Comparison of ENCODE assay signal across 8 mouse cellular contexts in genomic region chr19:6968491-6969271, GRCm38 (mm10). TPM values are rescaled to one million over a fixed set of nuclear protein-coding genes. Genes with fewer than 3 reads are reported as not detected.
DNase-seq lines count a peak whose midpoint lies in the region; ATAC-seq and TF ChIP-seq lines count a peak whose summit lies in the region.

No protein-coding gene starts in this region.

- H3K27me3 ChIP-seq in thymus, adult 2 months (ENCODE audit: control insufficient read depth, insufficient read depth, low read length): no peaks in the 10 kb centered on the region
- H3K27me3 ChIP-seq in forebrain, embryonic 11.5 days (ENCODE audit: control insufficient read depth, insufficient read depth, low read length): peaks cover 2% of the 10 kb centered on the region; the same call in 1 of the 2 replicates

- H3K4me1 ChIP-seq in thymus, adult 2 months (replicated peaks; ENCODE audit: control insufficient read depth, insufficient read depth, low read length): peaks cover 27% of the 10 kb centered on the region
- peaks cover 8% of the 10 kb centered on the region for H3K4me1 ChIP-seq in forebrain, embryonic 11.5 days (replicated peaks; ENCODE audit: control insufficient read depth, insufficient read depth, low read length)

- 0 out of 2 replicates have a peak overlapping the region, but pooled peaks have one; percentile 3 for H3K4me3 ChIP-seq in thymus, adult 2 months (ENCODE audit: control insufficient read depth, insufficient read depth, low read length)
- H3K4me3 ChIP-seq in forebrain, embryonic 11.5 days (ENCODE audit: low read depth, low read length): peak overlapping the region; percentile 45
- H3K4me3 ChIP-seq in macrophage (ENCODE audit: inconsistent target): peak overlapping the region; percentile 57

- ATAC-seq in forebrain, embryonic 11.5 days (replicated peaks; ENCODE audit: low FRiP score): no peak

- no peak overlapping the region for H3K9ac ChIP-seq in forebrain, embryonic 11.5 days (ENCODE audit: low read length)

- no peak for TF ChIP-seq CTCF in thymus, adult 2 months (IDR thresholded peaks at IDR 0.05; ENCODE audit: borderline replicate concordance, control insufficient read depth, extremely low read depth, insufficient read depth, low read length, poor library complexity)

- TF ChIP-seq POLR2A in thymus, adult 2 months (IDR thresholded peaks at IDR 0.05; ENCODE audit: control insufficient read depth, extremely low read depth, insufficient read depth, low read length, poor library complexity): no peak

- WGBS in thymus, adult 2 months: 26% methylated on average over 15 of the region's 15 CpGs
- 14% methylated on average over 15 of the region's 15 CpGs for WGBS in forebrain, embryonic 11.5 days
- WGBS in macrophage (ENCODE audit: missing documents): 6% methylated on average over 15 of the region's 15 CpGs

- DNase-seq in thymus, adult 2 months: peak; percentile 39
- DNase-seq in thymus, postnatal 10 days (ENCODE audit: low spot score in 2 of 2): no peak
- no peak for DNase-seq in forebrain, embryonic 11.5 days (ENCODE audit: low spot score)
- DNase-seq in kidney, postnatal 14 days: peak; percentile 66
- no peak for DNase-seq in right cerebral cortex, postnatal 10 days (ENCODE audit: low spot score in 2 of 2)
- no peak for DNase-seq in spleen, adult 18-20 months
- no peak for DNase-seq in right cerebral cortex, postnatal 25 days

- H3K36me3 ChIP-seq in thymus, adult 2 months (ENCODE audit: control insufficient read depth, insufficient read depth, low read length): no peaks in the 10 kb centered on the region
- H3K36me3 ChIP-seq in forebrain, embryonic 11.5 days (ENCODE audit: control insufficient read depth, insufficient read depth, low read length): no peaks in the 10 kb centered on the region
- H3K36me3 ChIP-seq in macrophage (ENCODE audit: inconsistent target): peaks cover 31% of the 10 kb centered on the region

- H3K9me3 ChIP-seq in forebrain, embryonic 11.5 days (ENCODE audit: control insufficient read depth, low read length): no peaks in the 10 kb centered on the region

- H3K4me2 ChIP-seq in forebrain, embryonic 11.5 days (ENCODE audit: low read depth, low read length, severe bottlenecking): peak overlapping the region; percentile 51

- H3K27ac ChIP-seq in thymus, adult 2 months (ENCODE audit: control insufficient read depth, insufficient read depth, low read length): no peak overlapping the region
- no peak overlapping the region for H3K27ac ChIP-seq in forebrain, embryonic 11.5 days (ENCODE audit: low read depth, low read length)
- H3K27ac ChIP-seq in macrophage: peak overlapping the region; percentile 3; the same call in 1 of the 2 replicates

- peaks cover 20% of the 10 kb centered on the region; the same call in 1 of the 2 replicates for H3K79me2 ChIP-seq in macrophage (ENCODE audit: inconsistent target)

RNA-seq across cellular contexts. Expression of gene Ppp1r14b, which starts 6.1 kb away (rescaled TPM):
- polyA plus RNA-seq in thymus, adult 2 months (2012; rRNA removed): 337 and 340 TPM in 2 replicates
- polyA plus RNA-seq in forebrain, embryonic 11.5 days (2014; fragmentation: Nextera tagmentation; extraction: Ambion mirVana): 305 and 329 TPM in 2 replicates
- total RNA-seq in macrophage (2018; cell fraction: chromatin; rRNA removed): 10 to 100 TPM in 22 of 26 experiments, 1 to 10 TPM in 4; 5.2 to 52.6 (median 18.4) TPM
- total RNA-seq in macrophage (2018; cell fraction: cytosol; rRNA removed): 100 to 1,000 TPM in 19 of 26 experiments, 10 to 100 TPM in 7; 70.2 to 154 (median 105) TPM
- 10 to 100 TPM; 22.5 to 80.6 (median 39.4) TPM for total RNA-seq in macrophage (2018; cell fraction: nucleus; rRNA removed)
- 51.9 to 204 TPM (median 81.4 TPM) in 3 replicates for polyA plus RNA-seq in macrophage (2018)

RNA-seq across cellular contexts. Expression of gene Plcb3, which starts 7.6 kb away (rescaled TPM):
- polyA plus RNA-seq in thymus, adult 2 months (2012; rRNA removed): 27.2 and 35.5 TPM in 2 replicates
- 21.2 and 24.1 TPM in 2 replicates for polyA plus RNA-seq in forebrain, embryonic 11.5 days (2014; fragmentation: Nextera tagmentation; extraction: Ambion mirVana)
- 100 to 1,000 TPM in 11 of 26 experiments, 10 to 100 TPM in 15; 62.5 to 333 (median 91.9) TPM for total RNA-seq in macrophage (2018; cell fraction: chromatin; rRNA removed)
- total RNA-seq in macrophage (2018; cell fraction: cytosol; rRNA removed): 10 to 100 TPM in 24 of 26 experiments, 1 to 10 TPM in 2; 7.6 to 22.0 (median 14.4) TPM
- 100 to 1,000 TPM in 2 of 26 experiments, 10 to 100 TPM in 24; 23.3 to 148 (median 41.0) TPM for total RNA-seq in macrophage (2018; cell fraction: nucleus; rRNA removed)
- polyA plus RNA-seq in macrophage (2018): 15.2 to 25.2 TPM (median 24.8 TPM) in 3 replicates

RNA-seq across cellular contexts. Expression of gene Fkbp2, which starts 11.6 kb away (rescaled TPM):
- 33.2 and 39.4 TPM in 2 replicates for polyA plus RNA-seq in thymus, adult 2 months (2012; rRNA removed)
- 65.4 and 80.7 TPM in 2 replicates for polyA plus RNA-seq in forebrain, embryonic 11.5 days (2014; fragmentation: Nextera tagmentation; extraction: Ambion mirVana)
- 10 to 100 TPM; 13.2 to 62.3 (median 33.3) TPM for total RNA-seq in macrophage (2018; cell fraction: chromatin; rRNA removed)
- 100 to 1,000 TPM in 19 of 26 experiments, 10 to 100 TPM in 7; 83.0 to 136 (median 111) TPM for total RNA-seq in macrophage (2018; cell fraction: cytosol; rRNA removed)
- 100 to 1,000 TPM in 3 of 26 experiments, 10 to 100 TPM in 23; 35.1 to 113 (median 84.1) TPM for total RNA-seq in macrophage (2018; cell fraction: nucleus; rRNA removed)
- polyA plus RNA-seq in macrophage (2018): 146 to 269 TPM (median 153 TPM) in 3 replicates

RNA-seq across cellular contexts. Expression of gene Vegfb, which starts 18.8 kb away (rescaled TPM):
- 38.4 and 38.8 TPM in 2 replicates for polyA plus RNA-seq in thymus, adult 2 months (2012; rRNA removed)
- 29.5 and 32.7 TPM in 2 replicates for polyA plus RNA-seq in forebrain, embryonic 11.5 days (2014; fragmentation: Nextera tagmentation; extraction: Ambion mirVana)
- 10 to 100 TPM in 8 of 26 experiments, 1 to 10 TPM in 18; 1.6 to 28.5 (median 6.5) TPM for total RNA-seq in macrophage (2018; cell fraction: chromatin; rRNA removed)
- 100 to 1,000 TPM in 4 of 26 experiments, 10 to 100 TPM in 22; 33.0 to 110 (median 58.7) TPM for total RNA-seq in macrophage (2018; cell fraction: cytosol; rRNA removed)
- total RNA-seq in macrophage (2018; cell fraction: nucleus; rRNA removed): 10 to 100 TPM in 22 of 26 experiments, 1 to 10 TPM in 4; 8.1 to 47.9 (median 16.1) TPM
- 34.5 to 91.1 TPM (median 72.1 TPM) in 3 replicates for polyA plus RNA-seq in macrophage (2018)

RNA-seq across cellular contexts. Expression of gene Dnajc4, which starts 23.7 kb away (rescaled TPM):
- 28.0 and 31.6 TPM in 2 replicates for polyA plus RNA-seq in thymus, adult 2 months (2012; rRNA removed)
- polyA plus RNA-seq in forebrain, embryonic 11.5 days (2014; fragmentation: Nextera tagmentation; extraction: Ambion mirVana): 14.5 and 18.8 TPM in 2 replicates
- 10 to 100 TPM in 19 of 26 experiments, 1 to 10 TPM in 7; 4.3 to 21.3 (median 12.2) TPM for total RNA-seq in macrophage (2018; cell fraction: chromatin; rRNA removed)
- 10 to 100 TPM; 15.3 to 25.2 (median 21.4) TPM for total RNA-seq in macrophage (2018; cell fraction: cytosol; rRNA removed)
- 10 to 100 TPM in 17 of 26 experiments, 1 to 10 TPM in 9; 3.9 to 22.8 (median 13.6) TPM for total RNA-seq in macrophage (2018; cell fraction: nucleus; rRNA removed)
- 18.1 to 21.0 TPM (median 19.3 TPM) in 3 replicates for polyA plus RNA-seq in macrophage (2018)

Comparison
In these comparisons a context has a peak if more than half of its experiments do, and no peak if none do; other contexts are left out.
1. DNase-seq: peak in thymus, adult 2 months (single experiment) and kidney, postnatal 14 days (single experiment); none in thymus, postnatal 10 days (0 of 2), forebrain, embryonic 11.5 days (single experiment), right cerebral cortex, postnatal 10 days (0 of 2), spleen, adult 18-20 months (0 of 2) and right cerebral cortex, postnatal 25 days (single experiment).
2. H3K4me3 ChIP-seq: peak in every context shown above with its lines; median percentile 57 in macrophage; 45 in forebrain, embryonic 11.5 days; 3 in thymus, adult 2 months.